Mouse (Mus musculus) cerebellum, postnatal 25 days (tissue): ENCODE measurements at regions not wholly inside any gene's neighbourhood (a gene's known extent, or its start where the extent isn't known, plus 50 kb on each side); places are given as distances from the start of the nearest gene placed in this dataset.

ENCODE experiments used
- DNase-seq, 2 experiments: peaks; one replicate each; pipeline ENCODE4 v3.0.0; 2021; ENCODE audit warnings: mixed read lengths in 2 of 2

DNA sequence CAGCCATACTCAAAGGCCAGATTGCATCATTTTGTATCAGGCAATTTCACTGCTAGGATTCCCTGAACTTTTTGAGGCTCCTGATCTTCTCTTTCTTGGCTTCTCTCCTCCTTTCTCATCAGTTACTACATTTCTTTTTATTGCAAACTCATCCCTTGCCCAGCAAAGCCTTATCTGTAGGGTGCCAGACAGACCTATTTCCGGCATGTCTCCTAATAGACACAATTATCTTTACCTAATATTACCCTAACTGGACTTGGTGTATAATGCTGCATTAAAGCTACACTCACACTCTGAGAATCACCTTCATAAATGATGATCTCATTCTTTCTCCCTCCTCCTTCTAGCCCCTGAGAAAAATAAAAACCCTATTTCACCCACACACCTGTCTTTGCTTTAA is 396.3 kb upstream of the Nrg3 start:
- no peak for DNase-seq

DNA sequence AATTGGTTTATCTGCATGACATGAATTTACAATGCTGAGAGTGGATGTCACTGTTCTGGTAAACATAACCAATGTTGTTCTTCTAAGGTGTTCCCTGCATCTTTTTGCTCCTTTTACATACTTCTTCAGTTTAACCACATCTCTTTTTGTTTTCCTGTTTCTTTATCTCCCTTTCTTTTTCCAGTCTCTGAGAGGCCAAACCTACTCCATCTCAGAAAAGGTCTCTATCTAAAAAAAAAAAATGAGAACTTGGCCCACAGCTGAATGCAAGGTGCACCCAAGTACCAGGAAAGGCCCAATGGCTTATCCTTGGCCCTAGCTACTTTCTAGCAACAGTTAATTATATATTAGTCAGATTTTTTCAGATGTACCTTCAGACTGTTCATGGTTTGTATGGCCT is 394.3 kb upstream of the Nrg3 start:
- DNase-seq = no peak

DNA sequence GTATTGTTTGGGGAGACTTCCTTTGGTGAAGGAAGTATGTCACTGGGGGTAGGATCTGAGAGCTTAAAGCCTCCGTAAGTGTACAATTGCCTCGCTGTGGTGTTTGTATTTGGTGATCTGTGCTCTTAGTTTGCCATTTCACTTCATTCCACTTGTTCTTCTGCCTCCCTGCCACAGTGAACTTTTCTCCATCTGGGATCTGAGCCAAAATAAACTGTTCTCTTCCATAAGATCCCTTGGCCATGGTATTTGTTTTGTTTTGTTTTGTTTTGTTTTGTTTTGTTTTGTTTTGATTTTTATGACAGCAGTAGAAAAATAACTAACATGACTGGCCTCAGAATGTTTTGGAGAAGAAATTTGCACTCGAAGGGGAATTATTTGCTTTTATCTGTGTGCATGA is 387.3 kb upstream of the Nrg3 start:
- DNase-seq = no peak

DNA sequence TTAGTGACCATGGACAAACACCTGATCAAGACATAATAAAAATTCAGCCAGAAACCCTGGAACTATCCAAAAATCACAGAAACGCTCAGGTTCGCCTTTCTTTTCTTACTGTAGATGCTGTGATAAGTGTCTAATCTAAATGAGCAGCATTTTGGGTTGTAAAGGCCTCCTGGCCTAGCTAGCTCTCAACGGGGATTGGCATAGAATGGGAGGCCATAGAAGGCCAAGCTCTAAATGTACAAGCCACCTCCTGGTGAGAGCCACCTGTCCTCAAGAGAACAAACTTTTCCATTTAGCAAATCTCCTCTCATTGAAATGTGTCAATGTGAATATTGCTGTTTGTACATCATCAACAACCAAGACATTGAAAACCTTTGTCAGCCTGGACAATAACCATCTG is 386.4 kb upstream of the Nrg3 start:
- peak; percentile 19 to 46 for DNase-seq

DNA sequence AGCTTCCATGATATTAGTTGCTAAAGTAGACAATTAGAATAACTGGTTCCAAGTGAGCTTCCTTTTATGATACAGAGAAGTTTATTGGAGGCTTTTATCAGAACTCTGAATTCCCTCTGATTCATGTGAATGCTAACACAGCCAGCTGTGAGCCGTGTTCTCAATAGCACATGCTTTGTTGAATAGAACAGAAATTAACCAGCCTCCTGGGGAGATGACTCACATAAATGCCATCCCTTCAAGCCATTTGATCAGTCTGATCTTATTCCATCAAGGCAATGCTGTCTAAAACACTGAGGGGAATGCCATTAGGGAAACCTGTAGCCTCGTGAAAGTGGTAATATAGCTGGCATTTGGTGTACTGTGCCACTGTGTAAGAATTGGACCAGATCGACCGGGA is 380.1 kb upstream of the Nrg3 start:
- DNase-seq = no peak

DNA sequence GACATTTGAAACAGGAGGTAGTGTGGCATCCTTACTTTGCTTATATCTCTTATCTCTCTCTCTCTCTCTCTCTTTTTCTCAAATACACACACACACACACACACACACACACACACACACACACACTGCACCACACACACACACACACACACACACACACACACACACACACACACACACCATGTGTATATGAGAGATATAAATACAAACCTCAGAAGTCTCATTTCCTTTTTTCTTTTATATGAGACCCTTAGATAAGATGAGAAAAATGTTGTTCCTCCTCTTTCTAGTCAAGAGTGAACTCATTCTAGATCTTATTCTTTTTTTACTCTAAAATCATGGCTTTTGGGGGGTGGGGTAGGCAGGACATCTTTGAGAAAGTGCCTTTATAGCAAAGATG is 379.6 kb upstream of the Nrg3 start:
- no peak for DNase-seq
